Mouse (Mus musculus) erythroblast, embryonic 14.5 days (primary cell): Measurements from ENCODE around the gene Mybpc1.

Source experiments
- GATA1 ChIP-seq: IDR thresholded peaks from 2 replicates; pipeline ENCODE4 v1.6.1; 2012; ENCODE audit warnings: low read length, inconsistent platforms, mixed read lengths
- TAL1 ChIP-seq: IDR thresholded peaks from 3 replicates; pipeline ENCODE4 v1.6.1; 2012; ENCODE audit warnings: low read length, inconsistent platforms, mixed read lengths

GRCm38 (mm10) chr10:88626176-88626575 lies 21.2 kb upstream of the Mybpc1 start:
- TF ChIP-seq GATA1: no peak
- TF ChIP-seq TAL1: no peak
